Mouse (Mus musculus): ENCODE results near the gene Atp5g1. TPM values are rescaled to one million over a fixed set of nuclear protein-coding genes. Genes with fewer than 3 reads are reported as not detected.

Atp5g1 gene
- polyA plus RNA-seq, 1 experiment: 242 TPM

- no peak for DNase-seq (ENCODE audit: low spot score)
Measured at GRCm38 (mm10) chr11:96028130-96028529, 47.3 kb downstream of the Atp5g1 start.

- DNase-seq (ENCODE audit: low spot score): no peak
Measured at GRCm38 (mm10) chr11:96020622-96021021, 54.8 kb downstream of the Atp5g1 start.

Other genes with a start within 250 kb of the Atp5g1 start
- gene Gngt2, start 238.5 kb downstream of the Atp5g1 start, polyA plus RNA-seq (2012; rRNA removed): 21.0 and 24.5 TPM in 2 replicates
- 8.1 and 10.1 TPM in 2 replicates for gene Abi3, start 233.2 kb downstream of the Atp5g1 start, polyA plus RNA-seq (2012; rRNA removed)
- gene B4galnt2, start 160.8 kb downstream of the Atp5g1 start, polyA plus RNA-seq (2012; rRNA removed): not detected in 2 replicates
- 0.33 and 0.41 TPM in 2 replicates for gene Igf2bp1, start 69.7 kb downstream of the Atp5g1 start, polyA plus RNA-seq (2012; rRNA removed)
- not detected in 2 replicates for gene Gip, start 51.1 kb downstream of the Atp5g1 start, polyA plus RNA-seq (2012; rRNA removed)
- 50.3 and 53.7 TPM in 2 replicates for gene Snf8, start 40.8 kb downstream of the Atp5g1 start, polyA plus RNA-seq (2012; rRNA removed)
- gene Ube2z, start 10.3 kb downstream of the Atp5g1 start, polyA plus RNA-seq (2012; rRNA removed): 56.8 and 65.1 TPM in 2 replicates
- 0.03 TPM in 1 of 2 replicates, not detected in the other for gene Calcoco2, start 36.3 kb upstream of the Atp5g1 start, polyA plus RNA-seq (2012; rRNA removed)
- gene Ttll6, start 58.1 kb upstream of the Atp5g1 start, polyA plus RNA-seq (2012; rRNA removed): 0.04 TPM in 2 replicates
- 1.5 and 1.7 TPM in 2 replicates for gene Hoxb13, start 118.6 kb upstream of the Atp5g1 start, polyA plus RNA-seq (2012; rRNA removed)
- 2.7 and 3.2 TPM in 2 replicates for gene Hoxb9, start 195.8 kb upstream of the Atp5g1 start, polyA plus RNA-seq (2012; rRNA removed)
- 12.0 and 13.4 TPM in 2 replicates for gene Hoxb8, start 206.2 kb upstream of the Atp5g1 start, polyA plus RNA-seq (2012; rRNA removed)
- 9.5 and 9.6 TPM in 2 replicates for gene Hoxb7, start 211.0 kb upstream of the Atp5g1 start, polyA plus RNA-seq (2012; rRNA removed)
- 12.9 and 13.7 TPM in 2 replicates for gene Hoxb6, start 216.8 kb upstream of the Atp5g1 start, polyA plus RNA-seq (2012; rRNA removed)
- gene Hoxb5, start 227.7 kb upstream of the Atp5g1 start, polyA plus RNA-seq (2012; rRNA removed): 5.8 and 7.4 TPM in 2 replicates
- 6.8 and 7.6 TPM in 2 replicates for gene Hoxb4, start 242.6 kb upstream of the Atp5g1 start, polyA plus RNA-seq (2012; rRNA removed)
- 11.4 and 11.8 TPM in 2 replicates for gene Hoxb3, start 247.7 kb upstream of the Atp5g1 start, polyA plus RNA-seq (2012; rRNA removed)